Mouse (Mus musculus) midbrain, embryonic 16.5 days (tissue): ENCODE measurements at regions not wholly inside any gene's neighbourhood (a gene's known extent, or its start where the extent isn't known, plus 50 kb on each side); places are given as distances from the start of the nearest gene placed in this dataset.

ENCODE experiments used
- ATAC-seq: fragments of 200-750 bp; cut with Nextera tagmentation; 2 replicates; pipeline ENCODE4 v1.8.0; 2017; ENCODE audit warnings: moderate TSS enrichment
- H3K27ac ChIP-seq: fragments of 300-500 bp; sonication (generic); 2 replicates; pipeline ENCODE4 v1.5.1; 2014; ENCODE audit warnings: mild to moderate bottlenecking, low read length, mixed read lengths
- H3K27me3 ChIP-seq: fragments of 300-500 bp; sonication (generic); 2 replicates; pipeline ENCODE4 v1.6.1; 2014; ENCODE audit warnings: low read depth, low read length, mixed read lengths; ENCODE audit not compliant: control insufficient read depth, insufficient read depth
- H3K36me3 ChIP-seq: fragments of 300-500 bp; sonication (generic); 2 replicates; pipeline ENCODE4 v1.6.1; 2014; ENCODE audit warnings: mild to moderate bottlenecking, low read length, moderate library complexity, mixed read lengths; ENCODE audit not compliant: control insufficient read depth, insufficient read depth
- H3K4me1 ChIP-seq: fragments of 300-500 bp; sonication (generic); 2 replicates; pipeline ENCODE4 v1.6.1; 2014; ENCODE audit warnings: mild to moderate bottlenecking, low read length, mixed read lengths; ENCODE audit not compliant: control insufficient read depth, insufficient read depth
- H3K4me2 ChIP-seq: fragments of 300-500 bp; sonication (generic); 2 replicates; pipeline ENCODE4 v1.6.1; 2014; ENCODE audit warnings: mild to moderate bottlenecking, low read length, mixed read lengths
- H3K4me3 ChIP-seq: fragments of 300-500 bp; sonication (generic); 2 replicates; pipeline ENCODE4 v1.5.1; 2014; ENCODE audit warnings: low read depth, mild to moderate bottlenecking, low read length, moderate library complexity, mixed read lengths
- H3K9ac ChIP-seq: fragments of 300-500 bp; sonication (generic); 2 replicates; pipeline ENCODE4 v1.6.1; 2014; ENCODE audit warnings: low read depth, low read length, mixed read lengths
- H3K9me3 ChIP-seq: fragments of 300-500 bp; sonication (generic); replicated peaks from 2 replicates; pipeline ENCODE4 v1.6.1; 2014; ENCODE audit warnings: mild to moderate bottlenecking, low read length, mixed read lengths; ENCODE audit not compliant: control insufficient read depth, poor library complexity, severe bottlenecking
- WGBS: fragments of 180-500 bp; shearing (Covaris S2); extraction: QIAGEN DNeasy Blood & Tissue Kit; methylation state at CpG from one replicate; pipeline ENCODE4 v1.1.7; 2014; 5-methylcytosine and 5-hydroxymethylcytosine counted together

GRCm38 (mm10) chr1:78876156-78876555 lies 59.6 kb downstream of the Kcne4 start:
- Histone ChIP-seq H3K9me3 (no peaks in the 10 kb centered on the region), H3K4me3 (no peak overlapping the region), H3K27ac (no peak overlapping the region), H3K27me3 (no peaks in the 10 kb centered on the region), H3K36me3 (no peaks in the 10 kb centered on the region), H3K4me2 (no peak overlapping the region), H3K4me1 (no peaks in the 10 kb centered on the region), H3K9ac (no peak overlapping the region)
- WGBS, result 94% methylated on average over 3 of the region's 3 CpGs
- no peak for ATAC-seq

- H3K9me3 ChIP-seq, result no peaks in the 10 kb centered on the region
- no peak overlapping the region for H3K9ac ChIP-seq
- H3K27me3 ChIP-seq, result no peaks in the 10 kb centered on the region
- no peak overlapping the region for H3K4me3 ChIP-seq
- no peak overlapping the region for H3K4me2 ChIP-seq
- ATAC-seq, result no peak
- WGBS, result 55% methylated on average over 2 of the region's 2 CpGs
- no peaks in the 10 kb centered on the region for H3K4me1 ChIP-seq
- H3K27ac ChIP-seq, result no peak overlapping the region
- H3K36me3 ChIP-seq, result no peaks in the 10 kb centered on the region
These were observed 62.7 kb downstream of the Kcne4 start for GRCm38 (mm10) chr1:78879246-78879645.

DNA sequence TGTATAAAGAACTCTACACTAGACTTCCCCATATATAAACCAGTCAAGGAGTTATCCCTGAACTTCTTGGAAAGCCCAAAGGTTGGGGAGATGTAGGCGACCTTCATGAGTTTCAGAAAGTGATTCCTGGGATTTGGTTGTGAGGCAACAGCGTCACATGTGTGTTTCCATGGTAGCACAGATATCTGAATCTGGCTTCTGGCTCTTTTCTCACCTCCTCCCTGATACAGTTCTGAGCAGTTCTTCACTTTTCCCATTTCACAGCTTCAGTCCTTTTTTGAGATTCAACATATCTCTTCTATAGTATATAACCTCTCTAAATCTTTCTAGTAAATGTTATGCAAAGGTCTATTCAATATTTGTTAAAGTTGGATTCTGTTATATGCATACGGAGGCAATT lies 65.9 kb downstream of the Kcne4 start:
- Histone ChIP-seq H3K27ac (no peak overlapping the region), H3K4me2 (no peak overlapping the region), H3K27me3 (no peaks in the 10 kb centered on the region), H3K4me3 (no peak overlapping the region), H3K9ac (no peak overlapping the region), H3K9me3 (no peaks in the 10 kb centered on the region), H3K4me1 (no peaks in the 10 kb centered on the region), H3K36me3 (no peaks in the 10 kb centered on the region)
- WGBS, result 86% methylated on average over 3 of the region's 3 CpGs
- no peak for ATAC-seq

GRCm38 (mm10) chr1:78889241-78889640 lies 72.7 kb downstream of the Kcne4 start:
- no peaks in the 10 kb centered on the region for H3K4me1 ChIP-seq
- no peak overlapping the region for H3K9ac ChIP-seq
- no peaks in the 10 kb centered on the region for H3K36me3 ChIP-seq
- 86% methylated on average over 9 of the region's 9 CpGs for WGBS
- H3K4me3 ChIP-seq, result no peak overlapping the region
- H3K27me3 ChIP-seq, result no peaks in the 10 kb centered on the region
- no peak for ATAC-seq
- H3K4me2 ChIP-seq, result no peak overlapping the region
- no peaks in the 10 kb centered on the region for H3K9me3 ChIP-seq
- H3K27ac ChIP-seq, result no peak overlapping the region

- WGBS, result 91% methylated on average over 3 of the region's 3 CpGs
These were observed 74.8 kb downstream of the Kcne4 start for GRCm38 (mm10) chr1:78891344-78891743.

GRCm38 (mm10) chr1:78894301-78894700 lies 77.7 kb downstream of the Kcne4 start:
- Histone ChIP-seq H3K9me3 (no peaks in the 10 kb centered on the region), H3K4me1 (no peaks in the 10 kb centered on the region), H3K4me2 (no peak overlapping the region), H3K4me3 (no peak overlapping the region), H3K27me3 (no peaks in the 10 kb centered on the region), H3K9ac (no peak overlapping the region), H3K36me3 (no peaks in the 10 kb centered on the region), H3K27ac (no peak overlapping the region)
- 86% methylated on average over 4 of the region's 4 CpGs for WGBS
- ATAC-seq, result no peak

More at GRCm38 (mm10) chr1:78891344-78891743, 74.8 kb downstream of the Kcne4 start:
- no peaks in the 10 kb centered on the region for H3K4me1 ChIP-seq
- no peaks in the 10 kb centered on the region for H3K27me3 ChIP-seq
- no peak overlapping the region for H3K27ac ChIP-seq
- H3K4me3 ChIP-seq, result no peak overlapping the region
- no peak overlapping the region for H3K9ac ChIP-seq
- ATAC-seq, result no peak
- no peaks in the 10 kb centered on the region for H3K36me3 ChIP-seq
- no peaks in the 10 kb centered on the region for H3K9me3 ChIP-seq
- H3K4me2 ChIP-seq, result no peak overlapping the region

DNA sequence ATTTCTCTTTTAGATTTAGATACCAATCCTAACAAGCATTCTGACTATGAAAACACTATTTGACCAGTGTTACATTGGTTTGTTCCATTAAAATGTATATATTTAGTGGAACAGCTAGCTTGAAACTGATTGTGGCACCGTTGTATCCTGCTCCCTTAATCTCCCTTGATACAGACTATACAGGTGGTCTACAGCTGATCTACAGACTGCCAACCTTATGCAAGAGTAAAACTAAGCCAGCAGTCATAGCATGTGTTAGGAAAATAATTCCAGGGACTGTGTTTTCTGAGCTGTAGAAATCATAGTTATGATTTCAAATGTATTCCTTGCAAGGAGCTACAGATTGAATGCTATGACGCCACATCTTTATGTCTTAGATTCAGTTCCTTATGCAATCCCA lies 78.6 kb downstream of the Kcne4 start:
- no peak for ATAC-seq
- 90% methylated on average over 2 of the region's 2 CpGs for WGBS
- no peaks in the 10 kb centered on the region for H3K9me3 ChIP-seq

GRCm38 (mm10) chr1:78907591-78907990 lies 91.0 kb downstream of the Kcne4 start:
- H3K4me1 ChIP-seq, result 0 out of 2 replicates have a peak, but pooled peaks cover 3% of the 10 kb centered on the region
- no peak overlapping the region for H3K27ac ChIP-seq
- H3K4me3 ChIP-seq, result no peak overlapping the region
- no peak for ATAC-seq
- H3K27me3 ChIP-seq, result no peaks in the 10 kb centered on the region
- WGBS, result 72% methylated on average over 1 of the region's 1 CpGs
- H3K36me3 ChIP-seq, result no peaks in the 10 kb centered on the region
- H3K9ac ChIP-seq, result no peak overlapping the region
- H3K4me2 ChIP-seq, result no peak overlapping the region
- H3K9me3 ChIP-seq, result no peaks in the 10 kb centered on the region

More for the DNA sequence above, 78.6 kb downstream of the Kcne4 start:
- Histone ChIP-seq H3K9ac (no peak overlapping the region), H3K36me3 (no peaks in the 10 kb centered on the region), H3K27me3 (no peaks in the 10 kb centered on the region), H3K4me1 (no peaks in the 10 kb centered on the region), H3K27ac (no peak overlapping the region), H3K4me3 (no peak overlapping the region), H3K4me2 (no peak overlapping the region)

DNA sequence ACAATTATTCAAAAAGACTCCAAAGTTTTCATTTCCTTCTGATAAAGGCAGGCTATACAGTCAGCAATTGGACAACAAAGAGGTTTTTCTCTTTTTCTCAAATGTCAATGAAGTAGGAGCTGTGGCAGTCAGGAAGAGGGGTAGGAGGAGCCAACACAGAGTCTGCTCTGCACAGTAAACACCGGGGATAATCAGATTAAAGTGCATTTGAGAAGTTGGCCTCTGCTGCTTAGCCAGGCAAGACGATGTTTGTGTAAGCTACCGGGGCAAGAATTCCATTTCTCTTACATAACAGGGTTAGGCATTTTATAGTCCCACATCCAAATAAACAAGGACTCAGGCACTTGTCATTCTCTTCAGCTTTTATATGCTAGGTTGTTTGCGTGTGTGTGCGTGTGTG lies 91.4 kb downstream of the Kcne4 start:
- H3K36me3 ChIP-seq, result no peaks in the 10 kb centered on the region
- 0 out of 2 replicates have a peak, but pooled peaks cover 3% of the 10 kb centered on the region for H3K4me1 ChIP-seq
- 16% methylated on average over 5 of the region's 5 CpGs for WGBS
- H3K4me2 ChIP-seq, result no peak overlapping the region
- H3K27me3 ChIP-seq, result no peaks in the 10 kb centered on the region
- H3K27ac ChIP-seq, result no peak overlapping the region
- no peak overlapping the region for H3K4me3 ChIP-seq
- no peak overlapping the region for H3K9ac ChIP-seq
- no peaks in the 10 kb centered on the region for H3K9me3 ChIP-seq
- peak; percentile 76; the same call in 1 of the 2 replicates for ATAC-seq

GRCm38 (mm10) chr1:78913791-78914190 lies 97.2 kb downstream of the Kcne4 start:
- H3K4me1 ChIP-seq, result no peaks in the 10 kb centered on the region
- H3K27me3 ChIP-seq, result no peaks in the 10 kb centered on the region
- H3K9me3 ChIP-seq, result no peaks in the 10 kb centered on the region
- H3K4me3 ChIP-seq, result no peak overlapping the region
- no peak overlapping the region for H3K27ac ChIP-seq
- no peaks in the 10 kb centered on the region for H3K36me3 ChIP-seq
- H3K4me2 ChIP-seq, result no peak overlapping the region
- no peak for ATAC-seq
- 42% methylated on average over 2 of the region's 2 CpGs for WGBS
- no peak overlapping the region for H3K9ac ChIP-seq
